Mouse (Mus musculus) heart, adult 2 months (tissue): ENCODE measurements around the gene Olfr1412.

Experiments used
- CTCF ChIP-seq: fragments of 200-600 bp; IDR thresholded peaks from 2 replicates; pipeline ENCODE4 v1.8.1; 2022; ENCODE audit warnings: antibody characterized with exemption, mild to moderate bottlenecking, moderate library complexity
- EP300 ChIP-seq: fragments of 200-500 bp; IDR thresholded peaks from 2 replicates; pipeline ENCODE4 v1.6.1; 2011; ENCODE audit warnings: low read depth, low read length, control low read depth; ENCODE audit not compliant: insufficient read depth
- POLR2A ChIP-seq: fragments of 200-500 bp; IDR thresholded peaks from 2 replicates; pipeline ENCODE4 v1.6.1; 2011; ENCODE audit warnings: mild to moderate bottlenecking, low read depth, low read length, control low read depth; ENCODE audit not compliant: insufficient read depth

GRCm38 (mm10) chr1:92611008-92611407, 25.4 kb downstream of the Olfr1412 start:
- peak; percentile 91 for TF ChIP-seq CTCF
- no peak for TF ChIP-seq POLR2A
- TF ChIP-seq EP300, result no peak
